Mouse (Mus musculus) hindbrain, postnatal 0 days (tissue): ENCODE data around the gene Nop2. TPM values are rescaled to one million over a fixed set of nuclear protein-coding genes. Genes with fewer than 3 reads are reported as not detected.

Experiments
- ATAC-seq: fragments of 200-750 bp; cut with Nextera tagmentation; 2 replicates; pipeline ENCODE4 v1.8.0; 2017; ENCODE audit warnings: mild to moderate bottlenecking, moderate TSS enrichment, moderate library complexity
- DNase-seq: peaks from one replicate; pipeline ENCODE4 v3.0.0-alpha.2; 2015; ENCODE audit warnings: low spot score
- H3K27ac ChIP-seq: fragments of 300-500 bp; sonication (generic); 2 replicates; pipeline ENCODE4 v1.5.1; 2014; ENCODE audit warnings: mild to moderate bottlenecking
- H3K27me3 ChIP-seq: fragments of 300-500 bp; sonication (generic); 2 replicates; pipeline ENCODE4 v1.6.1; 2014; ENCODE audit warnings: low read length, mixed read lengths; ENCODE audit not compliant: insufficient read depth
- H3K36me3 ChIP-seq: fragments of 300-500 bp; sonication (generic); 2 replicates; pipeline ENCODE4 v1.6.1; 2014; ENCODE audit warnings: low read length, mixed read lengths; ENCODE audit not compliant: insufficient read depth
- H3K4me1 ChIP-seq: fragments of 300-500 bp; sonication (generic); 2 replicates; pipeline ENCODE4 v1.6.1; 2014; ENCODE audit warnings: antibody characterized with exemption, low read length, mixed read lengths; ENCODE audit not compliant: insufficient read depth
- H3K4me2 ChIP-seq: fragments of 300-500 bp; sonication (generic); 2 replicates; pipeline ENCODE4 v1.6.1; 2014; ENCODE audit warnings: low read depth, mild to moderate bottlenecking, low read length, moderate library complexity, mixed read lengths
- H3K4me3 ChIP-seq: fragments of 300-500 bp; sonication (generic); 2 replicates; pipeline ENCODE4 v1.5.1; 2014; ENCODE audit warnings: low read length
- H3K9ac ChIP-seq: fragments of 300-500 bp; sonication (generic); replicated peaks from 2 replicates; pipeline ENCODE4 v1.6.1; 2014; ENCODE audit warnings: mild to moderate bottlenecking, low read length, moderate library complexity, mixed read lengths
- H3K9me3 ChIP-seq: fragments of 300-500 bp; sonication (generic); 2 replicates; pipeline ENCODE4 v1.6.1; 2016; ENCODE audit warnings: low read length, mixed read lengths
- CTCF ChIP-seq: IDR thresholded peaks from 2 replicates; pipeline ENCODE4 v1.5.1; 2016; ENCODE audit warnings: antibody characterized with exemption, control low read depth, low read depth
- WGBS: fragments of 180-500 bp; shearing (Covaris S2); extraction: QIAGEN DNeasy Blood & Tissue Kit; methylation state at CpG from one replicate; pipeline ENCODE4 v1.1.7; 2014; 5-methylcytosine and 5-hydroxymethylcytosine counted together
- polyA plus RNA-seq: library from polyadenylated mRNA; unstranded; fragments of >200 nt; fragmentation: Nextera tagmentation; extraction: Ambion mirVana; gene quantifications from 2 replicates; pipeline ENCODE4 v1.2.1, GENCODE M21; 2015
- total RNA-seq: library from RNA; depleted of rRNA; stranded (reverse); fragments of >200 nt; gene quantifications from 2 replicates; pipeline ENCODE4 v1.2.3, GENCODE M21; 2014

The Nop2 gene
- total and polyA plus RNA-seq, 2 experiments from 2014 or later = 34.2 to 37.3 TPM

DNA sequence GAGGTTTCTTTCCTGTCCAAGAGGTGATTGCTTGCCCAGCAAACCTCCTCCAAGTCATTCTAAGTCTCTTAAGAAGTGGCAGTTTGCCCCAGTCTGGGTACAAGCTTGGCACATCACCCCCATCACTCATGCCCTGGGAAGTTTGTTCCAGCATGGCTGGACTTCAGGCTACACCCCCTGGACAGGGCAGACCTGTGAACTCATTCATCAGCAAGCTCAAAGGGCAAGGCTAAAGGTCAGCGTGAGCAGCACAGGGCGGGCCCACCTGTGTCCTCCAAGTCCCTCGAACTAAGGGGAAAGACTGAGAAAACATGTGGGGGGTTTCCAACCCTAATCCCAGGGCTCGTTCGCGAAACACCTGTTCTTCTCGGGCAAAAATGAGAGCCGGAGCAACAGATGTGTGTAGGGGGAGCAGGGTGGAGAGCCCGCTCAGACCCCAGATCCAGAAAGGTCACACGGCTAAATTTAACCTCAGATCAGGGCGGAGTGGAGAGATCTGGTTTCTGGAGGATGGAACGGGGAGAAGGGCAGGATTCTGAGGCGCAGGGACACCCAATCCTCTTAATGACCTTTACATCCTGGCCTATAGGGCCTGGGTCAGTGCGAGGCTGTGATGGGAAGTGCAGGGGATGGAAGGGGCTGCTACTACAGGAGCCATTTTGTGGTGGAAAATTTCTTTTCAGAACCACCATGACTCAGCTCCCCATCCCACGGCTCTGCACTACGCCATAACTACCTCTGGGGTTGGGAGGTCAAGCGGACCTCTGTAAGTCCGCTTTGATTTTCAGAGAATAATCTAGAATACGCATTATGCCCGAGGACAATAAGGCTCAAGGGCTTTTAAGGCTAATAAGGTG, 32.3 kb downstream of the Nop2 start:
- Histone ChIP-seq H3K9ac (peak overlapping the region; percentile 78), H3K4me1 (peaks cover 23% of the 10 kb centered on the region; the same call in 1 of the 2 replicates), H3K27ac (peak overlapping the region; percentile 90), H3K4me3 (peak overlapping the region; percentile 65), H3K4me2 (peak overlapping the region; percentile 77), H3K27me3 (no peaks in the 10 kb centered on the region), H3K9me3 (no peaks in the 10 kb centered on the region), H3K36me3 (peaks cover 26% of the 10 kb centered on the region; the same call in 1 of the 2 replicates)
- WGBS = 6% methylated on average over 20 of the region's 20 CpGs
- ATAC-seq (no peak), DNase-seq (peak; percentile 55)
- no peak for TF ChIP-seq CTCF

DNA sequence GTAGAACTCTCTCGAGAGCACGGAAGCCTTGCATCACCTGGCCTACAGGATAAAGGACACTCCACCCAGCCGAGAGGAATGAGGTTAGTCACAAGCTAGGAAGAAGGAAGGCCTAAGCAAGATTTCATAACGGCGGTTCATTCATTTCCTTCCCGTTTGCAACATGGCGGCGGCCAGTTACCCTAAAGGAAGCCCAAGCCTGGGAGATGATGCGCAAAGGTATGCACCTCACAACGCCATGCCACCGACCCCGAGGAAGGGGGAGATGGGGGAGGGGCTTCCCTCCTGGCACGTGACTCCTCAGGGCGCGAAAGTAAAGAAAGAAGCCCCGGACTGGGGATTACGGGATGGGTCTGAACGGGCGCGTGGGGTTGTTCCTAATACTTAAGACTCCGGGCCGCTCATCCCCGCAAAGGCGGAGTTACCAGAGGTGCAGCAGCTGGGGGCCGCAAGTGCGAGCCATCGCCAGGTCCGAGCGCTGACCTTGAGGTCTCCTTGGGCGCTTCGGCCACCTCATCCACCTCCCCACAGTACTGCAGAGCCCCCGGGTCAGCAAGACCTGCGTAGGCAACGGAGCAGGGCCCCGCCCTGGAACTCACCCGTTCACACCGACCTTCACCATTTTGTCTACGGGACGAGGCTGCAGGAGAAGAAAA, 33.1 kb downstream of the Nop2 start:
- peak overlapping the region; percentile 77 for H3K4me2 ChIP-seq
- peak overlapping the region; percentile 65 for H3K4me3 ChIP-seq
- H3K9ac ChIP-seq = peak overlapping the region; percentile 78
- WGBS = under 1% methylated on average over 39 of the region's 39 CpGs
- no peak for TF ChIP-seq CTCF
- H3K9me3 ChIP-seq = no peaks in the 10 kb centered on the region
- H3K36me3 ChIP-seq = peaks cover 32% of the 10 kb centered on the region; the same call in 1 of the 2 replicates
- DNase-seq (peak; percentile 84), ATAC-seq (peak; percentile 38)
- H3K4me1 ChIP-seq = peaks cover 23% of the 10 kb centered on the region; the same call in 1 of the 2 replicates
- no peaks in the 10 kb centered on the region for H3K27me3 ChIP-seq
- H3K27ac ChIP-seq = peak overlapping the region; percentile 90

DNA sequence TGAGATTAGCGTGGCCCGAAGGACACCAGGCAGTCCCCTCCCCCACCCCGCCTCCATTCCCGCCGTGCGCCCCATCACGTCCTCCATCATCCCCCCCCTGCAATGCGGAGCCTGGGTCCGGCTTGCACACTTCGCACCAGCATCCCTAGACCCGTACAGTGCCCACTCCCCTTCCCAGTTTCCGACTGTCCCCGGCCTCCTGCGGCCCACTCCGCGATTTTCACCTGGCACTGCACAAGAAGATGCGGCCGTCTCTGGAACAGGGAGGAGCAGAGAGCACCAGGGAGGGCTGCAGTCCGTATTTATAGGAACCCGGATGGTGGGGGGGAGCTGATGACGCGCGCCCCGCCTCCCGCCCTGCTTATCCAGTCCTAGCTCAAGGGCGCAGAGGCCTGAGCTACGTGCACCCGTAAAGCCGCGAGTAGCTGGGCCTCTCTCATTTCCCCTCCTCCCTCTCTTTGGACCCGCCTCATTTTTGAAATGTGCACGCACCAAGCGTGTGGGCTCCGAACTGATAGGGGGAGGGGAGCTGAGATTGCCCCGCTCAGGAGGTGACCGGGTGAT, 33.7 kb downstream of the Nop2 start:
- peak overlapping the region; percentile 77 for H3K4me2 ChIP-seq
- TF ChIP-seq CTCF = no peak
- H3K27me3 ChIP-seq = no peaks in the 10 kb centered on the region
- peak overlapping the region; percentile 65 for H3K4me3 ChIP-seq
- H3K4me1 ChIP-seq = peaks cover 23% of the 10 kb centered on the region; the same call in 1 of the 2 replicates
- peaks cover 32% of the 10 kb centered on the region; the same call in 1 of the 2 replicates for H3K36me3 ChIP-seq
- whole genome bisulfite sequencing = under 1% methylated on average over 35 of the region's 36 CpGs
- H3K9ac ChIP-seq = peak overlapping the region; percentile 78
- H3K27ac ChIP-seq = peak overlapping the region; percentile 90
- H3K9me3 ChIP-seq = no peaks in the 10 kb centered on the region
- peak; percentile 97 for DNase-seq
- peak; percentile 93 for ATAC-seq

DNA sequence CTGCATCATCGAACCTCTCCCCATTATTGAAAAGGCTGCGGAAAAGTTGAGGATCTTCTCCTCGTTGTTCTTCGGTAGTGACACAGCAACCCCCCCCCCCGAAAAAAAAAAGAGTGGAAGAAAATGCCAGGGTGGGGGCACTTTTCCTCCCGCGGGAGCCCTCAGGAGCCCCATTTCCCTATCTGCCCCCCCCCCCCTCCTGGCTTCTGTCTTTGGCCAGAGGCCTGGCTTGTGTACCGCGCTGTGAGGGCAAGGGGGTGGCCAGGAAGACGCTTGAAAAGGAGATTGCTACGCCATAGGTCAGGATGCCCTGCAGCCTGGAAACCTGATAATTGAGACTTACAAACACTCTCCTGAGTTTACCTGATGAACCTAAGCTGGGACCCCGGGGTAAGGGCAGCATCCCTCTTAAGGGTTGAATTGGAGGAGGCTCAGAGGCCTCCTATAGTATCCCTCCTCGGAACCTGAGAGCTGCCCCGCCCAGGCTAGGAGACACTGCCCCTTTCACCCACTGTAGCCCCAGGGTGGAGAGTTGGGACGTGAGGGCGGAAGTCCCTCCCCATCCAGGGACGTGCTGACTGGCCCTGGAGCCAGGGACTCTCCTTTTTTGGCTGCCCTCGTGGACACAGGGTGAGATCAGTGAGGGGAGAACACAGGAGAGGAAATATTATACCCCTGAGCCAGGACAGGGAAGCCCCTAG, 34.5 kb downstream of the Nop2 start, which contains the start of gene Gapdh:
Gene Gapdh, minus strand, starts transcription at position 417 of the 701 bp plus-strand sequence.
- Histone ChIP-seq H3K27me3 (no peaks in the 10 kb centered on the region), H3K9me3 (no peaks in the 10 kb centered on the region), H3K36me3 (peaks cover 33% of the 10 kb centered on the region), H3K4me2 (peak within 1 kb of the TSS; percentile 77), H3K9ac (peak within 1 kb of the TSS; percentile 78), H3K27ac (peak within 1 kb of the TSS; percentile 90), H3K4me3 (peak within 1 kb of the TSS; percentile 65), H3K4me1 (peaks cover 23% of the 10 kb centered on the region; the same call in 1 of the 2 replicates)
- under 1% methylated on average over 17 of the region's 18 CpGs for WGBS
- DNase-seq = peak; percentile 71
- TF ChIP-seq CTCF = no peak
- peak; percentile 19 for ATAC-seq

DNA sequence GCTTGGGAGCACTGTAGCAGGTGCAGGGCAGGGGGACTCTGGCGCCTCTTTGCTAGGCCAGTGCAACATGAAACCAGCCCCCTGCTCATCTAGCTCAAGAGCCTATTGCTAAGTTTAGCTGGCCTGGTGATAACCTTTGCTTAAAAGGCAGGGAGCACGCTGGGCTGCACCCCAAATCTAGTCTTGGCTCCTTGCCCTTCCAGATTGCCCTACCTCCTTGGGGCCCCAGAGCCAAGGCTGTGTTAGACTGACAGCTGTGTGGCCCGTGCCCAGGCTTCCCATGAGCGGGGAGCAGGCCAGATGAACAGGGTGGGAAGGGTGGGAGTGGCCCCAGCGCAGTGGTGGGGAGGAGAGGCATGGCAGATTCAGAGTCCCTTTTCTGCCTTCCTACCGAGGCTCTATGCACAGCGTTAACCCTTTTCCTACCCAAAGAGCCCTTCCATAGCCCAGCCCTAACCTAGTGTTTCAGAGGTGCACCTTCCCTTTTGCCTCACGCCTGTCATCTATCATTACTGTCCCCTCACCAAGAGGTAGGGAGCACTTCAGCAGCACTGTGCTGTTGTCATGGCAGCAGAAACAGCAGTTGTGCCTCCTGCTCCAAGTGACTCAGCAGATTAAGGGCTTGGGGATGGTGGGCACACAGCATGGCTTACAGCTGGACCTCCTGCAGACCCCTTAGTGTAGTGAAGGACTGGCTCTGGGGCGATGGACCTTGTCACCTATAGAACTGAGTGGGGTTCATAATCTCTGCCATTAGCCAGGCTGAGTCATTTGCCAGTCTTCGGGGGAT, 35.3 kb downstream of the Nop2 start:
- Histone ChIP-seq H3K9me3 (no peaks in the 10 kb centered on the region), H3K9ac (peak overlapping the region; percentile 78), H3K4me2 (peak overlapping the region; percentile 77), H3K4me3 (0 out of 2 replicates have a peak overlapping the region, but pooled peaks have one; percentile 65), H3K4me1 (peaks cover 23% of the 10 kb centered on the region; the same call in 1 of the 2 replicates), H3K27ac (peak overlapping the region; percentile 90), H3K36me3 (peaks cover 37% of the 10 kb centered on the region), H3K27me3 (no peaks in the 10 kb centered on the region)
- ATAC-seq (peak; percentile 15; the same call in 1 of the 2 replicates), DNase-seq (peak; percentile 49)
- no peak for TF ChIP-seq CTCF
- WGBS = 16% methylated on average over 10 of the region's 10 CpGs
